Comparison of ENCODE assay signal across 15 mouse cellular contexts in the genomic region with DNA sequence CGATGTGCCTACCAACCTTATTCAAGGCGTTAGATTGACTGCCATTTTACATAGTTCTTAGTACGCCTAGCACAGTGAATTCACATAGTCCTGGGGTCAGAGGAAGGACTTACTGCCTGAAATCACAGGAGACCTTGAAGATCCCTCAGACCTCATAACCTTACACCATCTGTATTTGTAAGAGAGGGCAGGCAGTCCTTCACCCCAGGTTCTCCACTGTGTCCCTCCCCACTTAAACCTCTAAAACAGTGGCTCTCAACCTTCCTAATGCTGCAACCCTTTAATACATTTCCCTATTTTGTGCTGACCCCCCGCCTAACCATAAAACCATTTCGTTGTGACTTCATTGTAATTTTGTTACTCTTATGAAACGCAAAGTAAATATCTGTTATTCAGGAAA. TPM values are rescaled to one million over a fixed set of nuclear protein-coding genes. Genes with fewer than 3 reads are reported as not detected.
A peak's percentile ranks its signal among the peaks of the same experiment; 100 is the strongest.
DNase-seq lines count a peak whose midpoint lies in the region; ATAC-seq lines count a peak whose summit lies in the region.
"Had no signal": no experiment of that assay in that cellular context is flagged by ENCODE, and none has a peak within 500 bp of the region (broad histone marks: within the 10 kb centered on the region; RNA-seq: fewer than 3 reads in every experiment).

No protein-coding gene starts in this region.

- peak overlapping the region; percentile 93; the same call in 1 of the 2 replicates for H3K4me2 ChIP-seq in kidney, embryonic 14.5 days (replicated peaks; ENCODE audit: low read depth, low read length)
- H3K4me2 ChIP-seq in midbrain, embryonic 13.5 days (replicated peaks), result no peak overlapping the region
- H3K4me2 ChIP-seq in embryonic facial prominence, embryonic 12.5 days (replicated peaks), result peak overlapping the region; percentile 92; the same call in 1 of the 2 replicates
- H3K4me2 ChIP-seq in limb, embryonic 13.5 days (replicated peaks), result peak overlapping the region; percentile 86

- 51% methylated on average over 6 of the region's 6 CpGs for WGBS in kidney, embryonic 14.5 days
- 50% methylated on average over 6 of the region's 6 CpGs for WGBS in midbrain, embryonic 10.5 days
- WGBS in midbrain, embryonic 13.5 days, result 46% methylated on average over 6 of the region's 6 CpGs
- WGBS in embryonic facial prominence, embryonic 12.5 days, result 46% methylated on average over 6 of the region's 6 CpGs
- 36% methylated on average over 6 of the region's 6 CpGs for WGBS in limb, embryonic 13.5 days

- H3K4me3 ChIP-seq in kidney, embryonic 14.5 days (ENCODE audit: low read length), result peak overlapping the region; percentile 65; the same call in 1 of the 2 replicates
- peak overlapping the region; percentile 68 for H3K4me3 ChIP-seq in midbrain, embryonic 10.5 days
- no peak overlapping the region for H3K4me3 ChIP-seq in midbrain, embryonic 13.5 days (replicated peaks)
- 0 out of 2 replicates have a peak overlapping the region, but pooled peaks have one; percentile 60 for H3K4me3 ChIP-seq in embryonic facial prominence, embryonic 12.5 days
- H3K4me3 ChIP-seq in limb, embryonic 13.5 days, result no peak overlapping the region

- no peak overlapping the region for H3K27ac ChIP-seq in kidney, embryonic 14.5 days (ENCODE audit: low read depth, low read length)
- H3K27ac ChIP-seq in midbrain, embryonic 10.5 days (replicated peaks), result no peak overlapping the region
- H3K27ac ChIP-seq in midbrain, embryonic 13.5 days, result no peak overlapping the region
- no peak overlapping the region for H3K27ac ChIP-seq in embryonic facial prominence, embryonic 12.5 days
- H3K27ac ChIP-seq in limb, embryonic 13.5 days, result no peak overlapping the region
- H3K27ac ChIP-seq: forebrain, embryonic 13.5 days; heart, embryonic 15.5 days; hindbrain, embryonic 13.5 days; liver, embryonic 14.5 days had no signal

- H3K36me3 ChIP-seq in kidney, embryonic 14.5 days (ENCODE audit: control insufficient read depth, insufficient read depth, low read length), result no peaks in the 10 kb centered on the region
- no peaks in the 10 kb centered on the region for H3K36me3 ChIP-seq in midbrain, embryonic 10.5 days
- no peaks in the 10 kb centered on the region for H3K36me3 ChIP-seq in midbrain, embryonic 13.5 days
- H3K36me3 ChIP-seq in embryonic facial prominence, embryonic 12.5 days, result no peaks in the 10 kb centered on the region
- H3K36me3 ChIP-seq in limb, embryonic 13.5 days, result no peaks in the 10 kb centered on the region
- H3K36me3 ChIP-seq: G1E; heart, embryonic 15.5 days; hindbrain, embryonic 13.5 days had no signal

- peaks cover 12% of the 10 kb centered on the region; the same call in 1 of the 2 replicates for H3K27me3 ChIP-seq in kidney, embryonic 14.5 days (ENCODE audit: control insufficient read depth, insufficient read depth, low read length)
- H3K27me3 ChIP-seq in midbrain, embryonic 10.5 days (ENCODE audit: low read depth, poor library complexity, severe bottlenecking), result peaks cover 65% of the 10 kb centered on the region
- H3K27me3 ChIP-seq in midbrain, embryonic 13.5 days, result peaks cover 59% of the 10 kb centered on the region
- peaks cover 37% of the 10 kb centered on the region for H3K27me3 ChIP-seq in embryonic facial prominence, embryonic 12.5 days
- H3K27me3 ChIP-seq in limb, embryonic 13.5 days, result peaks cover 34% of the 10 kb centered on the region

- no peak for DNase-seq in kidney, postnatal 36 days
- no peak for DNase-seq in midbrain, embryonic 10.5 days (ENCODE audit: low spot score)
- no peak for DNase-seq in urinary bladder, postnatal 10 days (ENCODE audit: low spot score)
- DNase-seq: cerebellum, adult 18-20 months; kidney, adult 11 months; right cerebral cortex, adult 18-20 months had no signal

- no peak for ATAC-seq in kidney, embryonic 14.5 days (ENCODE audit: low FRiP score, low TSS enrichment)
- no peak for ATAC-seq in midbrain, embryonic 13.5 days
- ATAC-seq in embryonic facial prominence, embryonic 12.5 days (ENCODE audit: insufficient number of reproducible peaks, insufficient read depth, low FRiP score, low TSS enrichment), result no peak
- ATAC-seq in limb, embryonic 13.5 days (ENCODE audit: low FRiP score, low read depth), result no peak

- peaks cover 13% of the 10 kb centered on the region; the same call in 1 of the 2 replicates for H3K4me1 ChIP-seq in kidney, embryonic 14.5 days (ENCODE audit: control insufficient read depth, insufficient read depth, low read length)
- H3K4me1 ChIP-seq in midbrain, embryonic 10.5 days, result peaks cover 24% of the 10 kb centered on the region
- H3K4me1 ChIP-seq in midbrain, embryonic 13.5 days (replicated peaks), result peaks cover 16% of the 10 kb centered on the region
- peaks cover 5% of the 10 kb centered on the region; the same call in 1 of the 2 replicates for H3K4me1 ChIP-seq in embryonic facial prominence, embryonic 12.5 days
- H3K4me1 ChIP-seq in limb, embryonic 13.5 days, result peaks cover 19% of the 10 kb centered on the region

- no peaks in the 10 kb centered on the region for H3K9me3 ChIP-seq in kidney, embryonic 14.5 days (ENCODE audit: control insufficient read depth, low read length)
- H3K9me3 ChIP-seq in midbrain, embryonic 10.5 days (replicated peaks), result no peaks in the 10 kb centered on the region
- no peaks in the 10 kb centered on the region for H3K9me3 ChIP-seq in midbrain, embryonic 13.5 days
- no peaks in the 10 kb centered on the region for H3K9me3 ChIP-seq in embryonic facial prominence, embryonic 12.5 days
- H3K9me3 ChIP-seq in limb, embryonic 13.5 days, result no peaks in the 10 kb centered on the region
- H3K9me3 ChIP-seq: forebrain, embryonic 13.5 days; G1E; heart, embryonic 15.5 days; hindbrain, embryonic 13.5 days had no signal

- H3K9ac ChIP-seq in kidney, embryonic 14.5 days (ENCODE audit: low read depth, low read length), result no peak overlapping the region
- no peak overlapping the region for H3K9ac ChIP-seq in midbrain, embryonic 13.5 days (replicated peaks)
- H3K9ac ChIP-seq in embryonic facial prominence, embryonic 12.5 days, result no peak overlapping the region
- H3K9ac ChIP-seq in limb, embryonic 13.5 days, result no peak overlapping the region
- H3K9ac ChIP-seq: forebrain, embryonic 13.5 days; heart, embryonic 15.5 days; hindbrain, embryonic 13.5 days; liver, embryonic 14.5 days had no signal

RNA-seq across cellular contexts. Expression of a gene that starts 1.4 kb away (rescaled TPM):
- 21.8 and 28.9 TPM in 2 replicates for polyA plus RNA-seq in kidney, embryonic 14.5 days (2014; fragmentation: Nextera tagmentation; extraction: Ambion mirVana)
- 5.4 and 6.2 TPM in 2 replicates for polyA plus RNA-seq in midbrain, embryonic 10.5 days (2016; fragmentation: Nextera tagmentation; extraction: Ambion mirVana)
- 3.3 and 5.7 TPM in 2 replicates for polyA plus RNA-seq in midbrain, embryonic 13.5 days (2015; fragmentation: Nextera tagmentation; extraction: Ambion mirVana)
- polyA plus RNA-seq in embryonic facial prominence, embryonic 12.5 days (2016; fragmentation: Nextera tagmentation; extraction: Ambion mirVana), result 19.3 and 20.4 TPM in 2 replicates
- 40.5 and 42.8 TPM in 2 replicates for polyA plus RNA-seq in limb, embryonic 13.5 days (2015; fragmentation: Nextera tagmentation; extraction: Ambion mirVana)
- polyA plus RNA-seq: G1E had no signal

Comparison
In these comparisons a context has a peak if more than half of its experiments do, and no peak if none do; other contexts are left out.
1. H3K4me3 ChIP-seq: peak in kidney, embryonic 14.5 days (single experiment), midbrain, embryonic 10.5 days (single experiment) and embryonic facial prominence, embryonic 12.5 days (single experiment); none in midbrain, embryonic 13.5 days (single experiment) and limb, embryonic 13.5 days (single experiment).